Mouse (Mus musculus) midbrain, embryonic 12.5 days (tissue): Measurements from ENCODE around the gene Shc4. TPM values are rescaled to one million over a fixed set of nuclear protein-coding genes. Genes with fewer than 3 reads are reported as not detected.

Experiments used
- ATAC-seq: fragments of 200-750 bp; cut with Nextera tagmentation; 2 replicates; pipeline ENCODE4 v1.8.0; 2017; ENCODE audit warnings: low read depth, moderate TSS enrichment, moderate library complexity; ENCODE audit not compliant: low FRiP score
- H3K27ac ChIP-seq: fragments of 300-500 bp; sonication (generic); replicated peaks from 2 replicates; pipeline ENCODE4 v1.5.1; 2016; ENCODE audit warnings: mild to moderate bottlenecking
- H3K27me3 ChIP-seq: fragments of 300-500 bp; sonication (generic); 2 replicates; pipeline ENCODE4 v1.6.1; 2016; ENCODE audit warnings: mild to moderate bottlenecking
- H3K36me3 ChIP-seq: fragments of 300-500 bp; sonication (generic); 2 replicates; pipeline ENCODE4 v1.6.1; 2016
- H3K4me1 ChIP-seq: fragments of 300-500 bp; sonication (generic); 2 replicates; pipeline ENCODE4 v1.6.1; 2016
- H3K4me2 ChIP-seq: fragments of 300-500 bp; sonication (generic); replicated peaks from 2 replicates; pipeline ENCODE4 v1.6.1; 2016; ENCODE audit warnings: mild to moderate bottlenecking, moderate library complexity
- H3K4me3 ChIP-seq: fragments of 300-500 bp; sonication (generic); 2 replicates; pipeline ENCODE4 v1.5.1; 2016; ENCODE audit warnings: mild to moderate bottlenecking
- H3K9ac ChIP-seq: fragments of 300-500 bp; sonication (generic); replicated peaks from 2 replicates; pipeline ENCODE4 v1.6.1; 2016; ENCODE audit warnings: mild to moderate bottlenecking, moderate library complexity
- H3K9me3 ChIP-seq: fragments of 300-500 bp; sonication (generic); 2 replicates; pipeline ENCODE4 v1.6.1; 2016; ENCODE audit warnings: mild to moderate bottlenecking
- WGBS: fragments of 180-500 bp; shearing (Covaris S2); methylation state at CpG from one replicate; pipeline ENCODE4 v1.1.7; 2016; 5-methylcytosine and 5-hydroxymethylcytosine counted together
- polyA plus RNA-seq: library from polyadenylated mRNA; unstranded; fragments of >200 nt; fragmentation: Nextera tagmentation; extraction: Ambion mirVana; gene quantifications from 2 replicates; pipeline ENCODE4 v1.2.1, GENCODE M21; 2016

The Shc4 gene
- 1.3 and 2.1 TPM in 2 replicates for polyA plus RNA-seq

DNA sequence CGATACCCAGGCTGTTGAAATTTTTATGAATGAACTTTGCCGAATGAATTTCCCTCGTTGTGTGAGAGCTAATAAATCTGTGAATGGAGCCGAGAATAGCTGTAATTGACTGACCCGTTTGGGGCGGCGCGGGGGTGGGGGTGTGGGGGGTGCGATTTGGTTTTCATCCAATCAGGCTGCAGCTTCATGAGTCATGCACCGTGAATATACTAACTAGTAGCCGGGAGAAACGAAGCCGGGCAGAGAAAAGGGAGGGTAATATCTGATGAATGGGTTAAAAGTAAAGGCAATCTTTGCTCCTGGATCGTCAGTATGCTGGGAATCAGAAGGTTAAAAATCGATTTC, at the start of gene Shc4:
TSS of gene Shc4 (minus strand) at position 63 of the 345 bp plus-strand sequence.
- Histone ChIP-seq H3K27me3 (peaks cover 72% of the 10 kb centered on the region), H3K36me3 (no peaks in the 10 kb centered on the region), H3K27ac (peak within 1 kb of the TSS; percentile 52; the same call in 1 of the 2 replicates), H3K4me2 (peak within 1 kb of the TSS; percentile 99), H3K4me3 (peak within 1 kb of the TSS; percentile 56), H3K9me3 (no peaks in the 10 kb centered on the region), H3K9ac (peak within 1 kb of the TSS; percentile 56), H3K4me1 (peaks cover 22% of the 10 kb centered on the region)
- ATAC-seq = peak; percentile 88
- WGBS = under 1% methylated on average over 15 of the region's 15 CpGs

DNA sequence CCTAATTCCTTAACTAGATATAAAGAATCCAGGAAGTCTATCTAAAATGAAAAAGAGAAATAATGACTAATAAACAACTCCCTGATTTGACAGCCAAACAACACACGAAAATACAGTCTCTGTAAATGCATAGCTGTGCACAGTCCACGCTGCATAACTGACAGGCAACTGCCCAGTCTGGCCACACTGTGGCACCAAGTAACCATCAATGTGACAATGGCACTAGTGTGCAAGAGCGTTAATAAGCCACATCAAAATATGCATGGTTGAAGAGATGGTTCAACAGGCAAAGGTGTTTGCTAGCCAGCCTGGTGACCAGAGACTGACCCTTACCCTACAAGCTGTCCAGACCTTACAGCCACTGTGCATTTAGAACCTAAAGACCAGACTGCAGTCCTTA, 41.1 kb upstream of the Shc4 start:
- WGBS = 92% methylated on average over 3 of the region's 3 CpGs

DNA sequence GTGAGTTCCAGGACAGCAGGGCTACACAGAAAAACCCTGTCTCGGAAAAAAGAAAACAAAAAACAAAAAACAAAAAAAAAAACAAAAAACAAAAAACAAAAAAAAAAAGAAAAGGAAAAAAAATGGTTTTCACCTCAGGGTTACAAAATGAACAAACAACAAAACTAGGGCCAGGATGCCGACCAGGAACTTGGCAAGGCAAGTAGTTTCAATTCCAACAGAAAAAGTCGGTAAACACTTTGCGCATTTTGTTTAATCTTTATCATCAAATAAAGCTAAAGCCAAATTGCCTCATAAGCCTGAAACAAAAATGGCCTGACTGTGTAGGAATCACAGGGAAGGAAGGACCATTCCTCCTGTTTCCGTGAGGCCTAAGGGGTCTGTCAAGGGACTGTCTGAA, 40.6 kb upstream of the Shc4 start:
- 91% methylated on average over 5 of the region's 5 CpGs for WGBS

More for the DNA sequence above, 41.1 kb upstream of the Shc4 start:
- Histone ChIP-seq H3K4me2 (no peak overlapping the region), H3K36me3 (peaks cover 73% of the 10 kb centered on the region), H3K4me3 (no peak overlapping the region), H3K4me1 (no peaks in the 10 kb centered on the region), H3K9me3 (no peaks in the 10 kb centered on the region), H3K9ac (no peak overlapping the region), H3K27ac (no peak overlapping the region), H3K27me3 (no peaks in the 10 kb centered on the region)
- no peak for ATAC-seq

DNA sequence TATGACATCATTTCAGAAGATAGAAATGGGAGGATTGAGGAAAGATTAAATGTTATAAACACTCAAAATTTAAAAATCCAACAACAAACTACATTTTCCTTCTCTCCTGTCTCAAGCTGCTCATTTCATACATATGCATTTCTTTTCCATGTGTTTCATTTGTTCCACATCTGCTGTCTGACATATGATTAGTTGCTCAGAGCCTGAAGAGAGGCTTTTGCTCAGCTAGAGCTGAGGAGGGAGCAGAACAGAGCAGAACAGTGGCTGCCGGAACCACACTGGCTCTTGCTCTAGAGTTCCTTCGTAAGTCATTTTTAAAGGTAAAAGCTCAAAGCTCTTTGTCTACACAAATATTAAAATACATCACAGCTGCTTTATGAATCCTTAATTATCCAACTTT, 25.4 kb upstream of the Shc4 start:
- peaks cover 84% of the 10 kb centered on the region for H3K36me3 ChIP-seq
- H3K4me2 ChIP-seq = no peak overlapping the region
- no peak overlapping the region for H3K4me3 ChIP-seq
- H3K27me3 ChIP-seq = no peaks in the 10 kb centered on the region
- no peak overlapping the region for H3K9ac ChIP-seq
- H3K9me3 ChIP-seq = no peaks in the 10 kb centered on the region
- H3K4me1 ChIP-seq = no peaks in the 10 kb centered on the region
- H3K27ac ChIP-seq = no peak overlapping the region
- WGBS = 97% methylated on average over 2 of the region's 2 CpGs
- no peak for ATAC-seq

More for the DNA sequence above, 40.6 kb upstream of the Shc4 start:
- no peak overlapping the region for H3K9ac ChIP-seq
- H3K4me3 ChIP-seq = no peak overlapping the region
- H3K27me3 ChIP-seq = no peaks in the 10 kb centered on the region
- H3K27ac ChIP-seq = no peak overlapping the region
- ATAC-seq = no peak
- H3K4me1 ChIP-seq = no peaks in the 10 kb centered on the region
- H3K9me3 ChIP-seq = no peaks in the 10 kb centered on the region
- H3K36me3 ChIP-seq = peaks cover 73% of the 10 kb centered on the region
- H3K4me2 ChIP-seq = no peak overlapping the region

DNA sequence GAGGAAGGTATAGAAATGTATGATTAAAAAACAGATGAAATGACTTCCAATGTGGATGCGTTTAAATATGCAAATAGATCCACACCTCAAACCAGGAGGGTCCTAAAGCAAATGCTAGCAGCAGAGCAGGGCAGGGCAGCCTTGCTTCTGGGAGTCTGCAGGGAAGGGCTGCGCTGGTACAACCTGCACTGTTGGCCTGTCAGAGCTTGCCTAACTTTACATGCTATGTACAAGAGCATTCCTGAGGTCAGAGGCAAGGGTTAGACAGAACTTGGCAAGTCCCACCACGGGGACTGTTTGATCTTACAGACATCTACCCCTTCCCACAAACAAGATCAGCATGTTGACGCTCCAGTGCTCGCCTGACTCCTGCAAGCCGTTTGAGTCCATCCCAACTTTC, 15.4 kb upstream of the Shc4 start:
- Histone ChIP-seq H3K4me2 (no peak overlapping the region), H3K27ac (no peak overlapping the region), H3K4me1 (no peaks in the 10 kb centered on the region), H3K27me3 (no peaks in the 10 kb centered on the region), H3K4me3 (no peak overlapping the region), H3K9me3 (no peaks in the 10 kb centered on the region), H3K9ac (no peak overlapping the region), H3K36me3 (peaks cover 51% of the 10 kb centered on the region)
- WGBS = 91% methylated on average over 6 of the region's 6 CpGs
- ATAC-seq = no peak

DNA sequence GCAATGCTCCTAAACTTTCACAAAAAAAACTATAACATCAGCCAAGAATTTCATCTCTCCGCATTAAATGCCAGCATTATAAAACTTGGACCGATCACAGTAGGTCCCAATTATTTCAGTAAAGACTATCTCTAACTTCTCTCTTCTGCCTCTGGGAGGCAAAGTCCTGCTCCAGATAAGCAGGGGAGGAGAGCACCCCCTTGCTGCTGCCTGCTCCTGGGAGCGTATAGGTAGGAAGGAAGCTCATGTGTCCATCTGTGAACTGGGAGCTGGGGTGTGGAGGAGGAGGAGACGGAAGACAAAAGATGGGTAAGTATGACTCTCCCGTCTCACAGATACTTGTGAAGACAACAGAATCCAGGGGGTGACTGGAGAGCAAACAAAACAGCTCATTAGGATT, 14.8 kb upstream of the Shc4 start:
- no peak for ATAC-seq
- H3K4me3 ChIP-seq = no peak overlapping the region
- no peaks in the 10 kb centered on the region for H3K4me1 ChIP-seq
- H3K4me2 ChIP-seq = no peak overlapping the region
- H3K27me3 ChIP-seq = no peaks in the 10 kb centered on the region
- H3K27ac ChIP-seq = no peak overlapping the region
- H3K9me3 ChIP-seq = no peaks in the 10 kb centered on the region
- WGBS = 71% methylated on average over 5 of the region's 5 CpGs
- H3K9ac ChIP-seq = no peak overlapping the region
- H3K36me3 ChIP-seq = peaks cover 45% of the 10 kb centered on the region

DNA sequence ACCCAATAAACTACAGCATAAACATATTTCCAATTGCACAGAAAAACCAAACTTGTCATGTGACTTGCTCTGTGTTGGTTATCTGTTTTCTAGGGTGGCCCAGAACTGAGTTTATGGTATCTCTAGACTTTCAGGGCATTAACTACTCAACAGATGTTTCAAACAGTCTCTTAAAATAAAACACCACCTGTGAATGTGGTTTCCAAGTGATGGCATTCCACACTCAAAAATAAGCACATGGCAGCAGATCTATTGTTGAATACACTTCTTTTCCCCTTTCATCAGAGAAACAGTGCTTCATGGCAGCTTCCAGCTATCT, 12.0 kb upstream of the Shc4 start:
- Histone ChIP-seq H3K4me2 (no peak overlapping the region), H3K4me1 (peaks cover 9% of the 10 kb centered on the region), H3K9ac (no peak overlapping the region), H3K27me3 (no peaks in the 10 kb centered on the region), H3K9me3 (no peaks in the 10 kb centered on the region), H3K36me3 (peaks cover 24% of the 10 kb centered on the region), H3K4me3 (no peak overlapping the region), H3K27ac (no peak overlapping the region)
- no peak for ATAC-seq

DNA sequence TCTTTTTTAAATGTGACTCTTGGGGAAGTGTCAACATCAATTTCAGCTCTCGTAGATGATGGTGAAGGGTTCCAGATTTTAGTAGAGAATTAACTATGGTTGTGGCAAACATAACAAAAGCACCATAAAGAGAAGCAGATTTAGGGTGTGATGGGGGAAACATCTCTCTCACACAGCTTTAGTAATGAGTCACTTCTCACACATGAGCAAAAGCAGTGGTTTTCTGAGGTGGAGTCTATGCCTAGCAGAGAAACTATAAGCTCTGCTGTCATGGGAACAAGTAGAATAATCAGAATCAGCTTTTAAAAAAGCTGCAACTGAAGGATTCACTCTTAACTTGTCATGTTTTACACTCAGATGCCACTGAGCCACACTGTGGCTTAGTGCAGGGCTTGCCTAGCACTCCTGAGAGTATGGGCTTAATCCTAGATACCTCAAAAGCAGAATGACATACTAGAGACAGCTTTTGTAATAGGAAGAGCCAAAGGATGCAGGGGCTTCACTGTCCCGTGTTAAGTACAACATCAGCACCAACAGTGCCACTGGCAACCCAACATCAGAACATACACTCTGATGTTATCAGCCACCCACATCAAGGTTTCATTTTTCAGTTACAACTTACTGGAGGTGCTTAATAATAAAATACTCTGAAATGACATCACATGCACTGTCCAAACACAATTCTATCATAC, 11.5 kb upstream of the Shc4 start:
- 73% methylated on average over 2 of the region's 2 CpGs for WGBS

DNA sequence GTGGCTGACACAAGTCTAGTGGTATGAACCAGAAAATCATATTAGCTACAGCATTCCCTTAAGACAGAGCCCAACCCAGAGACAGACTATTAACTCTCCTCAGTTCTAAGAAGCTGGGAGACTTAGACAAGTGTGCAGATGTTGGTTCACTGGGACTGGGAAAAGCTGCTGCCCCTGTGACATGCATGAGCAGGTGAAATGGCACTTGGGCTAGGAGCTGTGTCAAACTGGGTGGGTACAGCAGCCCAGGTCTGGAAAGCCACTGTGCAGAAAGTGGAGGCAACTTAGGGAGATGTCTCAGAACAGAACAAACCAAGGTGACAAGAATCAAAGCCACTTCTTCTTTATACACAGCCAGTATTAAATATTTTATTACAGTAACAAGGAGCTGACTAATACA, 10.8 kb upstream of the Shc4 start:
- Histone ChIP-seq H3K4me3 (no peak overlapping the region), H3K4me2 (no peak overlapping the region), H3K4me1 (peaks cover 9% of the 10 kb centered on the region), H3K36me3 (peaks cover 14% of the 10 kb centered on the region; the same call in 1 of the 2 replicates), H3K9me3 (no peaks in the 10 kb centered on the region), H3K9ac (no peak overlapping the region), H3K27ac (no peak overlapping the region), H3K27me3 (0 out of 2 replicates have a peak, but pooled peaks cover 2% of the 10 kb centered on the region)
- no peak for ATAC-seq

More for the DNA sequence above, 11.5 kb upstream of the Shc4 start:
- no peak overlapping the region for H3K9ac ChIP-seq
- no peaks in the 10 kb centered on the region for H3K9me3 ChIP-seq
- no peaks in the 10 kb centered on the region for H3K27me3 ChIP-seq
- H3K4me2 ChIP-seq = no peak overlapping the region
- no peak for ATAC-seq
- no peak overlapping the region for H3K27ac ChIP-seq
- no peak overlapping the region for H3K4me3 ChIP-seq
- H3K36me3 ChIP-seq = peaks cover 20% of the 10 kb centered on the region
- peaks cover 9% of the 10 kb centered on the region for H3K4me1 ChIP-seq

DNA sequence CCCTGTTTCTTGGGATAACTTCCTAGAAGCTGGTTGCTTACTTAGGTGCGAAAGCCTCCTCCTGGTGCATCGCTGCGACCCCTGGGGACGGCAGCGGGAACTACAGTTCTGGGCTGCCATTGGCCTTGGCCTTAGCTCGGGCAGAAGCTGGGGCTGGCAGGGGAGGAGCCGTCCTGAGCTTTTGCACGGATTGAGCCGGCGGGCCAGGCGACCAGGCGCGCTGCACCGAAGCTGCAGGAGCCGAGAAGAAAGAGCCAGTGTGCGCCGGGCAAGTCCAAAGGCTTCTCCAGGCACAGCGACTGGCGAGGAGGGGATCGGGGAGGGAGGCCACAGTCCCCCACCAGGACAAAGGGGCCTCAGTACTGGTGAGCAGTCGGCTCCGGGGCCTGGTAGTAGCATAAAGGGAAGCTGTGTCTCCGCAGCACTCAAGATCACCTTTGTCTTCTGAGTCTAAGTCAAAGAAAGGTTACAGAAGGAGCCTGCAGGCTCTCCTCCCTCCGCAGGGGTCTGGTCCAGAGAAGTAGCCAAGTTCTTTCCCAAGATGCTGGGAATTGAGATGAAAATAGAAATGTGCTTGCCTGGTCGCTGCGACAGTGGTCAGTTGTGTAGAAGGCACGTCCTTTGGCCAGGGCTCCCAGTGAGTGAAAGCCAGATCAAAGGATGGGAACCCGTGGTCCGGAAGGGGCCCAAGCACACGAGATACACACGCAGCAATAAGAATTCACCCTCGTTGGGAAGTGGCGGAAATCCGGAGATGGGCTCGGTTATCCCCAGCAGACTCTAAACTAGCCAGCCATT, 8.0 kb upstream of the Shc4 start:
- ATAC-seq = peak; percentile 96
- 6% methylated on average over 35 of the region's 35 CpGs for WGBS

DNA sequence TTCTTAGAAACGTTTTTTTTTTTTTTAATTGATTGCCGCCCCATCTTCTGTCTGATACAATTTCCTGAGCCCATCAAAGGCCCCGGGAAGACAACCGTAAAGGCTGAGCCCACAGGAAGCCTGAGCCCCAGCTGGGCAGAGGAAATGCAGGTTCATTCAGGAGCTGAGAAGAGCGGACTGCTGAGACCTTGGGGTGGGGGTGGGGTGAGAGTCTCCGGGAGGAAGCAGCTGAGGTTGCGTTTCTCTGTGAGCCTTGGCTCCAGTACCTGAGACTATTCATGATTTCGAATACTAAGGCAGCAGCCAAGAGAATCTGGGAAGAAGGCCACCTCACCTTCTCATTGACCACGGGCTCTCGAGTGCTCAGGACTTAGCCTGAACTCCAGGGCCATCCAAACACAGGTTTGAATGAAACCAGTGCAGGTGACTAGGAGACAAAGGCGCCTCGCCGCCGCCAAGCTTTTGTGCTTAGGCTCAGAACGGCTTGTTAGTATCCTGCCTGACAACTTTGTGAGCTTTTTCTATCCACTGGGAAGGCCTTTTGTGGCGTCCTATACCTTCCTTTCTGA, 682 bp upstream of the Shc4 start:
- ATAC-seq = peak; percentile 58
- under 1% methylated on average over 16 of the region's 16 CpGs for WGBS
- peak overlapping the region; percentile 52; the same call in 1 of the 2 replicates for H3K27ac ChIP-seq

More for the DNA sequence above, 8.0 kb upstream of the Shc4 start:
- Histone ChIP-seq H3K27ac (peak overlapping the region; percentile 91), H3K9me3 (no peaks in the 10 kb centered on the region), H3K27me3 (peaks cover 20% of the 10 kb centered on the region), H3K4me3 (peak overlapping the region; percentile 44), H3K9ac (peak overlapping the region; percentile 79), H3K36me3 (no peaks in the 10 kb centered on the region), H3K4me1 (peaks cover 9% of the 10 kb centered on the region), H3K4me2 (peak overlapping the region; percentile 58)

More for the DNA sequence above, 682 bp upstream of the Shc4 start:
- Histone ChIP-seq H3K9ac (peak overlapping the region; percentile 56; the same call in 1 of the 2 replicates), H3K9me3 (no peaks in the 10 kb centered on the region), H3K27me3 (peaks cover 74% of the 10 kb centered on the region), H3K4me2 (peak overlapping the region; percentile 99), H3K36me3 (no peaks in the 10 kb centered on the region), H3K4me3 (peak overlapping the region; percentile 56), H3K4me1 (peaks cover 22% of the 10 kb centered on the region)
